Mouse (Mus musculus): Measurements from ENCODE around the gene Tfap4. TPM values are rescaled to one million over a fixed set of nuclear protein-coding genes. Genes with fewer than 3 reads are reported as not detected.

The Tfap4 gene
- polyA plus RNA-seq, 1 experiment from 2014 or later, result 15.5 TPM

DNA sequence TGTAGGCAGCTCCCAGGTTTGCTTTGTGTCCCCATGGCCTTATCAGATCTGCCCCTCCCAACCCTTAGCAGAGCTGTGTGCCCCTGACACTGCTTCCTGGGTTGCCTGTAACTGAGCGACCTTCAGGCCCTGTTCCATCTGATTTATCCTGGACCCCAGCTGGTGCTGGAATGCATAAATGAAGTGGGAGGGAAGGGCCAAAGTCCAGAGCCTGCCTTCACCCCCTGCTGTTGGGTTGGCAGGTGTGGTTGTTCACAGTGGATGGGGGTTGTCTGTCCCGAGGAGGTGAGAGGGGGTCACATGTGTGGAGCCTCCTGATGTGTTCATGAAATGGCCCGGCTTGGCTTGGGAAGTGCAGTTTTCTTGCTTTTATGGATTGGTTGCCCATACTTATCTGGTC, 42.5 kb upstream of the Tfap4 start:
- no peaks in the 10 kb centered on the region for H3K9me3 ChIP-seq (ENCODE audit: control insufficient read depth, low read length)
- no peak overlapping the region for H3K4me3 ChIP-seq (ENCODE audit: low read length)
- no peak for ATAC-seq (ENCODE audit: low read depth)
- no peaks in the 10 kb centered on the region for H3K27me3 ChIP-seq (ENCODE audit: control insufficient read depth, insufficient read depth, low read depth, low read length)
- H3K36me3 ChIP-seq (ENCODE audit: control insufficient read depth, insufficient read depth, low read length), result no peaks in the 10 kb centered on the region
- peak overlapping the region; percentile 81 for H3K27ac ChIP-seq (ENCODE audit: low read length)
- 0 out of 2 replicates have a peak overlapping the region, but pooled peaks have one; percentile 5 for H3K9ac ChIP-seq (ENCODE audit: low read length)
- H3K4me1 ChIP-seq (replicated peaks; ENCODE audit: control insufficient read depth, insufficient read depth, low read length), result peaks cover 80% of the 10 kb centered on the region
- 23% methylated on average over 3 of the region's 3 CpGs for WGBS
- H3K4me2 ChIP-seq (ENCODE audit: low read depth, low read length), result no peak overlapping the region

DNA sequence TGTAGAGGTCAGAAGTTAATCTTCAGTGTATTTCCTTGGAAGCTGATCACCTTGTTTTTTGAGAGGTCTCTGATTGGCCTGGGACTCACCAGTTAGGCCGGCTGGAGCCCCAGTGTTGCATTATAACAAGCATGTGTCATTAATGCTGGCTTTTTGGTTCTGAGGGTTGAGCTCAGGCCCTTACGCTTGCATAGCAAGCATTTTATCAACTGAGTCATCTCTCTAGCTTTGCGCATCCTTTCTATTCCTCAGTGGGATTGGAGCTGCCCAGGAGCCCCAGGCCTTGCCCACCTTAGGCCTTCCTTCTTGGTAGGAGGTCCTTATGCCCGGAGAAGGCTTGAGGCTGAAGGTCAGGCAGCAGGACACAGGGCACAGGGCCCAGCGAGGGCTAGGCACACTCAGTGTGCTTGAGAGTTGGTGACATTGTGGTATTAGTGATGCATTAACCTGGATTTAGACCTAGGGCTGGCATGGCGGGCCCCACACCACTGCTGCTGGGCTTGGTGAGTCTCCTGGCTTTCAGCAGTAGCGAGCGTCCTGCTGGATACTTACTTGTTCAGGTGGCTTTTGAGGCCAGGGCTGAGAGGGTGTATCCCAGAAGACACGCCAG, 41.2 kb upstream of the Tfap4 start:
- H3K4me2 ChIP-seq (ENCODE audit: low read depth, low read length), result no peak overlapping the region

GRCm38 (mm10) chr16:4599616-4600015, 40.0 kb upstream of the Tfap4 start:
- 79% methylated on average over 3 of the region's 3 CpGs for WGBS
- H3K4me1 ChIP-seq (replicated peaks; ENCODE audit: control insufficient read depth, insufficient read depth, low read length), result peaks cover 77% of the 10 kb centered on the region
- H3K9ac ChIP-seq (ENCODE audit: low read length), result no peak overlapping the region
- no peaks in the 10 kb centered on the region for H3K9me3 ChIP-seq (ENCODE audit: control insufficient read depth, low read length)
- no peak overlapping the region for H3K4me3 ChIP-seq (ENCODE audit: low read length)
- no peak for ATAC-seq (ENCODE audit: low read depth)
- no peak overlapping the region for H3K27ac ChIP-seq (ENCODE audit: low read length)
- no peaks in the 10 kb centered on the region for H3K36me3 ChIP-seq (ENCODE audit: control insufficient read depth, insufficient read depth, low read length)
- no peak overlapping the region for H3K4me2 ChIP-seq (ENCODE audit: low read depth, low read length)
- H3K27me3 ChIP-seq (ENCODE audit: control insufficient read depth, insufficient read depth, low read depth, low read length), result no peaks in the 10 kb centered on the region

More for the DNA sequence above, 41.2 kb upstream of the Tfap4 start:
- WGBS, result 74% methylated on average over 9 of the region's 9 CpGs
- no peak overlapping the region for H3K9ac ChIP-seq (ENCODE audit: low read length)
- no peaks in the 10 kb centered on the region for H3K9me3 ChIP-seq (ENCODE audit: control insufficient read depth, low read length)
- no peaks in the 10 kb centered on the region for H3K36me3 ChIP-seq (ENCODE audit: control insufficient read depth, insufficient read depth, low read length)
- no peaks in the 10 kb centered on the region for H3K27me3 ChIP-seq (ENCODE audit: control insufficient read depth, insufficient read depth, low read depth, low read length)
- peaks cover 81% of the 10 kb centered on the region for H3K4me1 ChIP-seq (replicated peaks; ENCODE audit: control insufficient read depth, insufficient read depth, low read length)
- no peak overlapping the region for H3K4me3 ChIP-seq (ENCODE audit: low read length)
- no peak for ATAC-seq (ENCODE audit: low read depth)
- no peak overlapping the region for H3K27ac ChIP-seq (ENCODE audit: low read length)

- Histone ChIP-seq H3K4me2 (ENCODE audit: low read depth, low read length) (no peak overlapping the region), H3K9ac (ENCODE audit: low read length) (no peak overlapping the region), H3K4me3 (ENCODE audit: low read length) (no peak overlapping the region), H3K36me3 (ENCODE audit: control insufficient read depth, insufficient read depth, low read length) (no peaks in the 10 kb centered on the region), H3K9me3 (ENCODE audit: control insufficient read depth, low read length) (no peaks in the 10 kb centered on the region), H3K27me3 (ENCODE audit: control insufficient read depth, insufficient read depth, low read depth, low read length) (no peaks in the 10 kb centered on the region), H3K27ac (ENCODE audit: low read length) (no peak overlapping the region), H3K4me1 (replicated peaks; ENCODE audit: control insufficient read depth, insufficient read depth, low read length) (peaks cover 71% of the 10 kb centered on the region)
- ATAC-seq (ENCODE audit: low read depth), result no peak
- 15% methylated on average over 6 of the region's 6 CpGs for WGBS
Observed at GRCm38 (mm10) chr16:4598891-4599543, 39.4 kb upstream of the Tfap4 start.

DNA sequence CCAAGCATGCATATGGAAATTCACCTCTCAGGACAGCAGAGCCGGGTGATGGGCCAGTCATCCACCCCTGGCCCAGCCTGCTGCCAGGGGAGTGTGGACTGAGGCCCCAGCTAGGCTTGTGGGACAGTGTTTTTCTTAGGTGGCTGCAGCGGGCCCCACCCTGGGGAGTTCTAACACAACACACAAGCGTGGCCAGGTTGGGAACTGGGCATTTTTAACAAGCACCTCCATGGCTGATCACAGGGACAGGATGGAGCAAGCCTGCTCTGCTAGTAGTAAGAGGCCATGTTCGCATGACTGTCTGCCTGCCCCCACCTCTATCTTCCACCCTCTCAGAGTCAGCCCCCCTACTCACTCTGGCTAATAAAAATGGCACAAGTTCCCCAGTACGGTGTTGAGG, 38.4 kb upstream of the Tfap4 start:
- 61% methylated on average over 5 of the region's 5 CpGs for WGBS
- H3K4me1 ChIP-seq (replicated peaks; ENCODE audit: control insufficient read depth, insufficient read depth, low read length), result peaks cover 67% of the 10 kb centered on the region
- no peaks in the 10 kb centered on the region for H3K36me3 ChIP-seq (ENCODE audit: control insufficient read depth, insufficient read depth, low read length)
- H3K27me3 ChIP-seq (ENCODE audit: control insufficient read depth, insufficient read depth, low read depth, low read length), result no peaks in the 10 kb centered on the region
- H3K9ac ChIP-seq (ENCODE audit: low read length), result peak overlapping the region; percentile 42; the same call in 1 of the 2 replicates
- no peak for ATAC-seq (ENCODE audit: low read depth)
- H3K9me3 ChIP-seq (ENCODE audit: control insufficient read depth, low read length), result no peaks in the 10 kb centered on the region
- H3K4me3 ChIP-seq (ENCODE audit: low read length), result no peak overlapping the region
- H3K4me2 ChIP-seq (ENCODE audit: low read depth, low read length), result no peak overlapping the region
- peak overlapping the region; percentile 6; the same call in 1 of the 2 replicates for H3K27ac ChIP-seq (ENCODE audit: low read length)

DNA sequence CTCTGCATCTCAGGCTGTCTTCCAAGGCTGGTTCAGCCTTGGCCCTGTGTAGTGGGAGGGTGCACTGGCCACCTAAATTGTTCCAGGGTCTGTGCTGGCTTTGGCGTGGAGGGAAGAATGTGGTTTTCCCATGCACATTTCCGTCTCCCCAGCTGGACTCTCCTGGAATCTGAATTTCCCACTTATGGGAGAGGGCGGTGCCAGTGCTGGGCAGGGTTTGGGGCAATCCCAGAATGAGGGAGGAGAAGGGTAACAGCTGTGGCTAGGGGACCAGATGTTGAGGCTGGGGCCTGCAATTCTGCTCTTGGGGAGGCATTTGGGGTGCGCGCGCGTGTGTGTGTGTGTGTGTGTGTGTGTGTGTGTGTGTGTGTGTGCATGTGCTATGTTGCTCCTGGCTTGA, 37.6 kb upstream of the Tfap4 start:
- H3K36me3 ChIP-seq (ENCODE audit: control insufficient read depth, insufficient read depth, low read length), result no peaks in the 10 kb centered on the region
- H3K27ac ChIP-seq (ENCODE audit: low read length), result peak overlapping the region; percentile 93; the same call in 1 of the 2 replicates
- no peak for ATAC-seq (ENCODE audit: low read depth)
- H3K27me3 ChIP-seq (ENCODE audit: control insufficient read depth, insufficient read depth, low read depth, low read length), result no peaks in the 10 kb centered on the region
- peaks cover 64% of the 10 kb centered on the region for H3K4me1 ChIP-seq (replicated peaks; ENCODE audit: control insufficient read depth, insufficient read depth, low read length)
- 47% methylated on average over 7 of the region's 7 CpGs for WGBS
- peak overlapping the region; percentile 91; the same call in 1 of the 2 replicates for H3K4me2 ChIP-seq (ENCODE audit: low read depth, low read length)
- no peaks in the 10 kb centered on the region for H3K9me3 ChIP-seq (ENCODE audit: control insufficient read depth, low read length)
- H3K9ac ChIP-seq (ENCODE audit: low read length), result peak overlapping the region; percentile 11; the same call in 1 of the 2 replicates
- peak overlapping the region; percentile 15; the same call in 1 of the 2 replicates for H3K4me3 ChIP-seq (ENCODE audit: low read length)

- H3K9me3 ChIP-seq (ENCODE audit: control insufficient read depth, low read length), result no peaks in the 10 kb centered on the region
- 40% methylated on average over 2 of the region's 2 CpGs for WGBS
- H3K4me3 ChIP-seq (ENCODE audit: low read length), result peak overlapping the region; percentile 15
- H3K36me3 ChIP-seq (ENCODE audit: control insufficient read depth, insufficient read depth, low read length), result no peaks in the 10 kb centered on the region
- peaks cover 63% of the 10 kb centered on the region for H3K4me1 ChIP-seq (replicated peaks; ENCODE audit: control insufficient read depth, insufficient read depth, low read length)
- ATAC-seq (ENCODE audit: low read depth), result no peak
- H3K9ac ChIP-seq (ENCODE audit: low read length), result peak overlapping the region; percentile 93; the same call in 1 of the 2 replicates
- H3K27ac ChIP-seq (ENCODE audit: low read length), result peak overlapping the region; percentile 93
- no peaks in the 10 kb centered on the region for H3K27me3 ChIP-seq (ENCODE audit: control insufficient read depth, insufficient read depth, low read depth, low read length)
- peak overlapping the region; percentile 91 for H3K4me2 ChIP-seq (ENCODE audit: low read depth, low read length)
Observed at GRCm38 (mm10) chr16:4596836-4597235, 37.2 kb upstream of the Tfap4 start.

DNA sequence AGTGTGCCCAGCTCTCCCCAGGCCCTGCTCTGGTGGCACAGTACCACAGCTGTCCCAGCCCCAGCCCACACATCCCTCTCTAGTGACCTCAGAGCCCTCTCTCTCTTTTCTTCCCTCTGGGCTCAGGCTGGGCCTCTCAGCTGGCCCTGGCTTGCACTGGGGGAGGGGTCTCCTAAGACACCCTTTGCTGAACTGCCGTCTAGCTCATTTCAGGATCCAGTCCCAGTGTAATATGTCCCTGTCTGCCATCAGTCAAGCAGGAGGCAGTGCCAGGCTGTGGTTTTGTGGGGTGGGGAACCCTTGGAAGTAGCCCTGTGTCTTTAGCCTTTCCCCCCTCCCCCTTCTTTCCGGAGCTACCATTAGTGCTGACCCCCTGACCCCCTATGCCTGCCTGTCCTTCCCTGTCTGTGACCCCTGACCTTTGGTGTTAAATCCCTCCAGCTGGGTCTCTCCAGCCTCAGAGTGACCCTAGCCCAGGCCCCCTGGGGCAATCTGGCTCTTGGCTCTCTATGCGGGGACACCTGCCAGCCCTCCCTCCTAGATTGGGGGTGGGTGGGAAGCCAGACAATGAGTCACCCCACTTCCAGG, 36.6 kb upstream of the Tfap4 start:
- Histone ChIP-seq H3K27me3 (ENCODE audit: control insufficient read depth, insufficient read depth, low read depth, low read length) (no peaks in the 10 kb centered on the region), H3K9me3 (ENCODE audit: control insufficient read depth, low read length) (no peaks in the 10 kb centered on the region), H3K27ac (ENCODE audit: low read length) (peak overlapping the region; percentile 93), H3K4me3 (ENCODE audit: low read length) (peak overlapping the region; percentile 90), H3K9ac (ENCODE audit: low read length) (peak overlapping the region; percentile 93), H3K36me3 (ENCODE audit: control insufficient read depth, insufficient read depth, low read length) (no peaks in the 10 kb centered on the region), H3K4me2 (ENCODE audit: low read depth, low read length) (peak overlapping the region; percentile 91), H3K4me1 (replicated peaks; ENCODE audit: control insufficient read depth, insufficient read depth, low read length) (peaks cover 64% of the 10 kb centered on the region)
- no peak for ATAC-seq (ENCODE audit: low read depth)
- 13% methylated on average over 3 of the region's 3 CpGs for WGBS

- Histone ChIP-seq H3K27me3 (ENCODE audit: control insufficient read depth, insufficient read depth, low read depth, low read length) (no peaks in the 10 kb centered on the region), H3K27ac (ENCODE audit: low read length) (peak overlapping the region; percentile 93), H3K4me1 (replicated peaks; ENCODE audit: control insufficient read depth, insufficient read depth, low read length) (peaks cover 60% of the 10 kb centered on the region), H3K36me3 (ENCODE audit: control insufficient read depth, insufficient read depth, low read length) (peaks cover 4% of the 10 kb centered on the region), H3K9ac (ENCODE audit: low read length) (peak overlapping the region; percentile 93), H3K4me3 (ENCODE audit: low read length) (peak overlapping the region; percentile 90), H3K4me2 (ENCODE audit: low read depth, low read length) (peak overlapping the region; percentile 91), H3K9me3 (ENCODE audit: control insufficient read depth, low read length) (no peaks in the 10 kb centered on the region)
- peak; percentile 20 for ATAC-seq (ENCODE audit: low read depth)
- WGBS, result 6% methylated on average over 5 of the region's 5 CpGs
Observed at GRCm38 (mm10) chr16:4595527-4595963, 35.9 kb upstream of the Tfap4 start.
